10 mouse cellular contexts compared by ENCODE assay signal in the genomic region with DNA sequence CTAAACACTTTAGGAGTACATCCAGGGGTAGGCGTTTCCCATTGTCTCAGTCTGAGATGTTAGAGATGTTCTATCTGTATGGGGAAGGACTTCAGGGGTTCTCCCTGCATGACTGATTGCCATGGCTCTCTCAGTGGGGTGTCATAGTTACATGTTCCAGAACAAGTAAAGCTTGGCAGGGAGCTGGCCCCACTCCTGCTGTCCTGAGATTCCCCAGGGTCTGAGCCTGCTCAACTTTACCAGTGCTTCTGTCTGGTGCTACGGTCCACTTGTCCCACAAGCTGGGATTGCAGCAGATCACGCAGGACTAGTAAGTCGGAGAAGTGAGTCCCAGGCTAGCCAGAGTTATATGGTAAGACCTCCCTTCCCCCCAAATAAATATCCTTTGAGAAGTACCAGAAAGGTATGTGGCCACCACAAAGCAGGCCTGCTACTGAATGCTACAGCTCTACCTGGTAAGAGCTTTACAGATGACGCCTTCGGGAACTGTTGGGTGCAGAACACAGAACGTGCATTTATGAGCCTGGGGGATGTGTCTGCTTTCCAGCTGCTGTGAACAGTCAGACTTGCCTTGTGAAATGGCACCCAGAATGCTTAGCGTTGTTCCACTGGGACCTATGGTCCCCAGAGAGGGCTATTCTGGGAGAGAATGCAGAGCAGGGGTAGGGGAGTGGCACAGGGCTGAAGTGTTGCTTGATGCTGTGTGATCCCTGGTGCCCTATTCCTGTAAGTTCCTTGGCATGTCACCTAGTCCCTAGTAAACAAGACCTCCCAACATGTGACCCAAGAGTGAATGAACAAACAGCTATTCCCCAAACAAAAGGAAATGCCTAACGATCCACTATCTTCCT.
A peak's percentile ranks its signal among the peaks of the same experiment; 100 is the strongest.
DNase-seq lines count a peak whose midpoint lies in the region; ATAC-seq and TF ChIP-seq lines count a peak whose summit lies in the region.
"Had no signal": no experiment of that assay in that cellular context is flagged by ENCODE, and none has a peak within 500 bp of the region (broad histone marks: within the 10 kb centered on the region; RNA-seq: fewer than 3 reads in every experiment).

No protein-coding gene starts in this region.

- no peak for TF ChIP-seq CTCF in cortical plate, adult 2 months (IDR thresholded peaks at IDR 0.05; ENCODE audit: extremely low read depth, insufficient read depth, low read length)

- no peak overlapping the region for H3K4me3 ChIP-seq in intestine, embryonic 16.5 days (ENCODE audit: low read length)
- no peak overlapping the region for H3K4me3 ChIP-seq in intestine, embryonic 15.5 days (replicated peaks)
- no peak overlapping the region for H3K4me3 ChIP-seq in cortical plate, adult 2 months (ENCODE audit: insufficient read depth, low read length)
- H3K4me3 ChIP-seq in heart, embryonic 13.5 days: no peak overlapping the region
- no peak overlapping the region for H3K4me3 ChIP-seq in forebrain, embryonic 14.5 days (ENCODE audit: low read depth, low read length)
- H3K4me3 ChIP-seq: neural tube, embryonic 13.5 days had no signal

- H3K36me3 ChIP-seq in intestine, embryonic 16.5 days (ENCODE audit: control insufficient read depth, insufficient read depth, low read length): no peaks in the 10 kb centered on the region
- no peaks in the 10 kb centered on the region for H3K36me3 ChIP-seq in intestine, embryonic 15.5 days
- H3K36me3 ChIP-seq in heart, embryonic 13.5 days: no peaks in the 10 kb centered on the region
- no peaks in the 10 kb centered on the region for H3K36me3 ChIP-seq in forebrain, embryonic 14.5 days (ENCODE audit: control insufficient read depth, insufficient read depth, low read length)
- H3K36me3 ChIP-seq: G1E; neural tube, embryonic 13.5 days had no signal

- no peak for TF ChIP-seq POLR2A in cortical plate, adult 2 months (IDR thresholded peaks at IDR 0.05; ENCODE audit: extremely low read depth, insufficient read depth, low read length)

- no peak overlapping the region for H3K9ac ChIP-seq in intestine, embryonic 16.5 days (ENCODE audit: low read depth, low read length)
- H3K9ac ChIP-seq in intestine, embryonic 15.5 days: no peak overlapping the region
- no peak overlapping the region for H3K9ac ChIP-seq in heart, embryonic 13.5 days
- no peak overlapping the region for H3K9ac ChIP-seq in forebrain, embryonic 14.5 days (ENCODE audit: low read length)
- H3K9ac ChIP-seq: neural tube, embryonic 13.5 days had no signal

- no peaks in the 10 kb centered on the region for H3K27me3 ChIP-seq in intestine, embryonic 16.5 days (replicated peaks; ENCODE audit: control insufficient read depth, insufficient read depth, low read length)
- no peaks in the 10 kb centered on the region for H3K27me3 ChIP-seq in intestine, embryonic 15.5 days (replicated peaks)
- no peaks in the 10 kb centered on the region for H3K27me3 ChIP-seq in heart, embryonic 13.5 days (replicated peaks)
- H3K27me3 ChIP-seq in forebrain, embryonic 14.5 days (replicated peaks; ENCODE audit: control insufficient read depth, insufficient read depth, low read length): no peaks in the 10 kb centered on the region
- H3K27me3 ChIP-seq: neural tube, embryonic 13.5 days had no signal

- 68% methylated on average over 9 of the region's 9 CpGs for WGBS in intestine, embryonic 16.5 days
- WGBS in intestine, embryonic 15.5 days: 68% methylated on average over 9 of the region's 9 CpGs
- 63% methylated on average over 9 of the region's 9 CpGs for WGBS in heart, embryonic 13.5 days
- 84% methylated on average over 9 of the region's 9 CpGs for WGBS in forebrain, embryonic 14.5 days

- H3K9me3 ChIP-seq in intestine, embryonic 16.5 days (ENCODE audit: control insufficient read depth, low read length): no peaks in the 10 kb centered on the region
- no peaks in the 10 kb centered on the region for H3K9me3 ChIP-seq in intestine, embryonic 15.5 days
- no peaks in the 10 kb centered on the region for H3K9me3 ChIP-seq in heart, embryonic 13.5 days
- H3K9me3 ChIP-seq in forebrain, embryonic 14.5 days (replicated peaks; ENCODE audit: control insufficient read depth, low read length): no peaks in the 10 kb centered on the region
- H3K9me3 ChIP-seq: neural tube, embryonic 13.5 days had no signal

- DNase-seq in lung, postnatal 25 days (ENCODE audit: low spot score): peak; percentile 71
- no peak for DNase-seq in right cerebral cortex, postnatal 10 days (ENCODE audit: low spot score in 2 of 2)
- DNase-seq in cerebellum, adult 11-12 months: no peak
- no peak for DNase-seq in forebrain, embryonic 14.5 days (ENCODE audit: low spot score)

- H3K4me1 ChIP-seq in intestine, embryonic 16.5 days (ENCODE audit: control insufficient read depth, insufficient read depth, low read length): no peaks in the 10 kb centered on the region; the same call in 1 of the 2 replicates
- no peaks in the 10 kb centered on the region for H3K4me1 ChIP-seq in intestine, embryonic 15.5 days (replicated peaks)
- no peaks in the 10 kb centered on the region for H3K4me1 ChIP-seq in cortical plate, adult 2 months (ENCODE audit: control insufficient read depth, insufficient read depth, low read length)
- peaks cover 28% of the 10 kb centered on the region for H3K4me1 ChIP-seq in heart, embryonic 13.5 days
- H3K4me1 ChIP-seq in forebrain, embryonic 14.5 days (ENCODE audit: control insufficient read depth, insufficient read depth, low read length): no peaks in the 10 kb centered on the region

- ATAC-seq in intestine, embryonic 16.5 days: peak; percentile 18; the same call in 1 of the 2 replicates
- no peak for ATAC-seq in intestine, embryonic 15.5 days
- ATAC-seq in heart, embryonic 13.5 days (ENCODE audit: extremely low read depth, insufficient number of reproducible peaks, low FRiP score, low TSS enrichment): no peak; the same call in 1 of the 2 replicates
- ATAC-seq in forebrain, embryonic 14.5 days: no peak

- H3K27ac ChIP-seq in intestine, embryonic 16.5 days (ENCODE audit: low read length): no peak overlapping the region
- no peak overlapping the region for H3K27ac ChIP-seq in intestine, embryonic 15.5 days
- peak overlapping the region; percentile 47; the same call in 1 of the 2 replicates for H3K27ac ChIP-seq in cortical plate, adult 2 months (ENCODE audit: insufficient read depth, low read length)
- H3K27ac ChIP-seq in heart, embryonic 13.5 days (replicated peaks): peak overlapping the region; percentile 24
- H3K27ac ChIP-seq in forebrain, embryonic 14.5 days (ENCODE audit: low read depth, low read length): no peak overlapping the region
- H3K27ac ChIP-seq: neural tube, embryonic 13.5 days had no signal

- no peak overlapping the region for H3K4me2 ChIP-seq in intestine, embryonic 16.5 days (ENCODE audit: low read depth, low read length)
- H3K4me2 ChIP-seq in intestine, embryonic 15.5 days (replicated peaks): no peak overlapping the region
- H3K4me2 ChIP-seq in heart, embryonic 13.5 days: no peak overlapping the region
- no peak overlapping the region for H3K4me2 ChIP-seq in forebrain, embryonic 14.5 days (ENCODE audit: low read length)
- H3K4me2 ChIP-seq: neural tube, embryonic 13.5 days had no signal

Comparison
In these comparisons a context has a peak if more than half of its experiments do, and no peak if none do; other contexts are left out.
1. H3K27ac ChIP-seq: peak in cortical plate, adult 2 months (single experiment) and heart, embryonic 13.5 days (single experiment); none in intestine, embryonic 16.5 days (single experiment), intestine, embryonic 15.5 days (single experiment) and forebrain, embryonic 14.5 days (single experiment).